ENCODE assay signal across 8 mouse cellular contexts in the genomic region with DNA sequence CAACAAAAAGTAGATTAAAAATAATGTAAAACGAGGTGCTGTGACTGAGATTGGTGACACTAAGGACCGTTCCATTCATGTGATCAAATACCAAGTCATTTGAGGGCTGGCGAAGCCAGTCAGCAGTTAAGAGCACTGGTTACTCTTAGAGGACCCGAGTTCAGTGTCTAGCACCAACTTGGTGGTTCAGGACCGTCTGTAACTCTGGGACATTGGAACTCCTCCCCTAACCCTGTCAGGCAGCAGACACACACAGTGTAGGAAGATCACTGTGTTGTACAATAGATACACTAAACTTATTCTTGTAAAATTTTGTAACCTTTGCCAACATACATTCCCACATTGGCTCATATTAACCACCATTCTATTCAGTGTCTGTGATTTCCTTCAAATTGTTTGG. TPM values are rescaled to one million over a fixed set of nuclear protein-coding genes. Genes with fewer than 3 reads are reported as not detected.
DNase-seq lines count a peak whose midpoint lies in the region; ATAC-seq and TF ChIP-seq lines count a peak whose summit lies in the region.

No protein-coding gene starts in this region.

- no peak for DNase-seq in heart, adult 9 months (ENCODE audit: low spot score in 2 of 2)
- peak; percentile 50 for DNase-seq in MEL (ENCODE audit: low read depth, low spot score)
- DNase-seq in liver, postnatal 0 days = no peak
- no peak for DNase-seq in thymus, postnatal 36 days
- no peak for DNase-seq in right cerebral cortex, postnatal 25 days
- DNase-seq in natural killer cell, adult 2 months (ENCODE audit: low spot score in 2 of 2) = no peak

- peaks cover 16% of the 10 kb centered on the region for H3K36me3 ChIP-seq in heart, embryonic 11.5 days (ENCODE audit: control insufficient read depth, insufficient read depth, low read length)
- H3K36me3 ChIP-seq in MEL (ENCODE audit: control insufficient read depth in 1 of 2, insufficient read depth in 2 of 2, low read length in 2 of 2) = peaks cover 4 to 8% of the 10 kb centered on the region in 2 experiments; a peak in 3 of 4 replicates
- H3K36me3 ChIP-seq in forebrain, embryonic 15.5 days = peaks cover 14% of the 10 kb centered on the region
- peaks cover 19% of the 10 kb centered on the region for H3K36me3 ChIP-seq in liver, postnatal 0 days (replicated peaks; ENCODE audit: insufficient read depth, low read length)

- H3K27ac ChIP-seq in heart, embryonic 11.5 days (ENCODE audit: low read depth, low read length) = no peak overlapping the region
- H3K27ac ChIP-seq in MEL (ENCODE audit: control insufficient read depth, low read depth, low read length) = no peak overlapping the region
- H3K27ac ChIP-seq in forebrain, embryonic 15.5 days (replicated peaks) = no peak overlapping the region
- no peak overlapping the region; the same call in 1 of the 2 replicates for H3K27ac ChIP-seq in liver, postnatal 0 days (ENCODE audit: low read depth)

- no peak for TF ChIP-seq POLR2A in MEL (IDR thresholded peaks at IDR 0.05; ENCODE audit: control insufficient read depth in 1 of 2, insufficient read depth in 1 of 2, low read depth in 1 of 2, low read length in 2 of 2, poor library complexity in 1 of 2)

- TF ChIP-seq EP300 in MEL (IDR thresholded peaks at IDR 0.05; ENCODE audit: low read depth in 1 of 2, low read length in 2 of 2) = no peak
- TF ChIP-seq EP300 in liver, postnatal 0 days (IDR thresholded peaks at IDR 0.05; ENCODE audit: low read depth) = no peak

- peak overlapping the region; percentile 82 for H3K4me2 ChIP-seq in heart, embryonic 11.5 days
- peak overlapping the region; percentile 61 for H3K4me2 ChIP-seq in forebrain, embryonic 15.5 days (replicated peaks)
- H3K4me2 ChIP-seq in liver, postnatal 0 days (ENCODE audit: low read depth, low read length) = peak overlapping the region; percentile 94

- H3K4me3 ChIP-seq in heart, embryonic 11.5 days (ENCODE audit: low read depth, low read length) = peak overlapping the region; percentile 90
- H3K4me3 ChIP-seq in MEL (ENCODE audit: control insufficient read depth in 1 of 2, insufficient read depth in 1 of 2, low read depth in 2 of 2, low read length in 2 of 2) = peak overlapping the region; percentile 58 to 89
- H3K4me3 ChIP-seq in forebrain, embryonic 15.5 days = peak overlapping the region; percentile 98
- peak overlapping the region; percentile 93 for H3K4me3 ChIP-seq in liver, postnatal 0 days (ENCODE audit: low read depth, low read length)

- H3K79me2 ChIP-seq in MEL (ENCODE audit: control insufficient read depth, insufficient read depth, low read length, poor library complexity) = peaks cover 10% of the 10 kb centered on the region

- 0 out of 2 replicates have a peak, but pooled peaks cover 3% of the 10 kb centered on the region for H3K4me1 ChIP-seq in heart, embryonic 11.5 days (ENCODE audit: control insufficient read depth, insufficient read depth, low read length)
- peaks cover 0 to 4% of the 10 kb centered on the region in 2 experiments; a peak in 2 of 4 replicates for H3K4me1 ChIP-seq in MEL (ENCODE audit: control insufficient read depth in 1 of 2, insufficient read depth in 2 of 2, low read length in 2 of 2)
- peaks cover 16% of the 10 kb centered on the region for H3K4me1 ChIP-seq in forebrain, embryonic 15.5 days
- peaks cover 13% of the 10 kb centered on the region for H3K4me1 ChIP-seq in liver, postnatal 0 days (ENCODE audit: insufficient read depth)

- no peaks in the 10 kb centered on the region; the same call in 1 of the 2 replicates for H3K27me3 ChIP-seq in heart, embryonic 11.5 days (ENCODE audit: control insufficient read depth, insufficient read depth, low read length)
- H3K27me3 ChIP-seq in MEL (ENCODE audit: control insufficient read depth in 1 of 2, insufficient read depth in 2 of 2, low read length in 2 of 2) = no peaks in the 10 kb centered on the region; a peak in 1 of 4 replicates
- H3K27me3 ChIP-seq in forebrain, embryonic 15.5 days = no peaks in the 10 kb centered on the region
- H3K27me3 ChIP-seq in liver, postnatal 0 days (ENCODE audit: insufficient read depth, low read length) = no peaks in the 10 kb centered on the region

- H3K9me3 ChIP-seq in heart, embryonic 11.5 days (replicated peaks; ENCODE audit: control insufficient read depth, low read length) = no peaks in the 10 kb centered on the region
- H3K9me3 ChIP-seq in MEL (replicated peaks; ENCODE audit: insufficient read depth, low read length) = no peaks in the 10 kb centered on the region
- no peaks in the 10 kb centered on the region for H3K9me3 ChIP-seq in forebrain, embryonic 15.5 days
- H3K9me3 ChIP-seq in liver, postnatal 0 days (ENCODE audit: low read length) = no peaks in the 10 kb centered on the region

- no peak for TF ChIP-seq RAD21 in MEL (IDR thresholded peaks at IDR 0.05; ENCODE audit: low read depth, low read length)

- no peak for ATAC-seq in heart, embryonic 11.5 days (replicated peaks; ENCODE audit: insufficient number of reproducible peaks, low FRiP score, low TSS enrichment)
- ATAC-seq in forebrain, embryonic 15.5 days (replicated peaks) = peak; percentile 45
- peak; percentile 32; the same call in 1 of the 2 replicates for ATAC-seq in liver, postnatal 0 days

- TF ChIP-seq CTCF in MEL (IDR thresholded peaks at IDR 0.05 in 2 of 3, conservative IDR thresholded peaks at IDR 0.05 in 1 of 3; ENCODE audit: control insufficient read depth in 1 of 3, insufficient read depth in 1 of 3, low read depth in 2 of 3, low read length in 3 of 3, poor library complexity in 1 of 3, severe bottlenecking in 1 of 3) = no peak
- TF ChIP-seq CTCF in liver, postnatal 0 days (IDR thresholded peaks at IDR 0.05; ENCODE audit: low read depth) = no peak

- 20% methylated on average over 5 of the region's 5 CpGs for WGBS in heart, embryonic 11.5 days (ENCODE audit: insufficient replicate concordance)
- 9% methylated on average over 5 of the region's 5 CpGs for WGBS in forebrain, embryonic 15.5 days
- 12% methylated on average over 5 of the region's 5 CpGs for whole genome bisulfite sequencing in liver, postnatal 0 days (ENCODE audit: insufficient replicate concordance)

- peak overlapping the region; percentile 95 for H3K9ac ChIP-seq in heart, embryonic 11.5 days (ENCODE audit: low read depth, low read length)
- H3K9ac ChIP-seq in MEL (ENCODE audit: control insufficient read depth, low read depth, low read length, poor library complexity, severe bottlenecking) = peak overlapping the region; percentile 93
- H3K9ac ChIP-seq in forebrain, embryonic 15.5 days (replicated peaks) = peak overlapping the region; percentile 98
- peak overlapping the region; percentile 92 for H3K9ac ChIP-seq in liver, postnatal 0 days (replicated peaks)

TF ChIP-seq in MEL, 35 proteins besides CTCF, POLR2A, EP300 and RAD21:
- TF ChIP-seq ELF1 (IDR thresholded peaks at IDR 0.05; ENCODE audit: low read depth, low read length) = no peak

RNA-seq across cellular contexts. Expression of a gene that starts 0.8 kb away (rescaled TPM):
- polyA plus RNA-seq in heart, embryonic 11.5 days (2014; fragmentation: Nextera tagmentation; extraction: Ambion mirVana) = 7.8 and 9.0 TPM in 2 replicates
- 8.3 and 9.8 TPM in 2 replicates for total RNA-seq in MEL (2012; rRNA removed)
- 10 to 100 TPM in 1 of 2 experiments, not detected in 1; 15.1 TPM for polyA plus RNA-seq in MEL (2012; ENCODE audit: insufficient read depth in 1 of 2, insufficient read length in 2 of 2, low read depth in 1 of 2, low replicate concordance in 2 of 2, missing spikeins in 1 of 2)
- polyA plus RNA-seq in forebrain, embryonic 15.5 days (2015; fragmentation: Nextera tagmentation; extraction: Ambion mirVana) = 8.3 and 9.4 TPM in 2 replicates
- 1.7 and 2.0 TPM in 2 replicates for polyA plus RNA-seq in liver, postnatal 0 days (2015; fragmentation: Nextera tagmentation; extraction: Ambion mirVana)

RNA-seq across cellular contexts. Expression of a gene that starts 41.5 kb away (rescaled TPM):
- polyA plus RNA-seq in heart, embryonic 11.5 days (2014; fragmentation: Nextera tagmentation; extraction: Ambion mirVana) = 73.6 and 80.0 TPM in 2 replicates
- 36.6 and 39.3 TPM in 2 replicates for total RNA-seq in MEL (2012; rRNA removed)
- 10 to 100 TPM in 1 of 2 experiments, not detected in 1; 89.0 TPM for polyA plus RNA-seq in MEL (2012; ENCODE audit: insufficient read depth in 1 of 2, insufficient read length in 2 of 2, low read depth in 1 of 2, low replicate concordance in 2 of 2, missing spikeins in 1 of 2)
- polyA plus RNA-seq in forebrain, embryonic 15.5 days (2015; fragmentation: Nextera tagmentation; extraction: Ambion mirVana) = 41.6 and 44.1 TPM in 2 replicates
- 11.4 and 14.2 TPM in 2 replicates for polyA plus RNA-seq in liver, postnatal 0 days (2015; fragmentation: Nextera tagmentation; extraction: Ambion mirVana)
